Mouse (Mus musculus): ENCODE data around the gene Ppp1r26.

Ppp1r26 gene

GRCm38 (mm10) chr2:28446515-28447314 is at the start of gene Ppp1r26:
Ppp1r26 (plus strand) TSS chr2:28446800.
- DNase-seq (ENCODE audit: low read depth, low spot score): no peak

DNA sequence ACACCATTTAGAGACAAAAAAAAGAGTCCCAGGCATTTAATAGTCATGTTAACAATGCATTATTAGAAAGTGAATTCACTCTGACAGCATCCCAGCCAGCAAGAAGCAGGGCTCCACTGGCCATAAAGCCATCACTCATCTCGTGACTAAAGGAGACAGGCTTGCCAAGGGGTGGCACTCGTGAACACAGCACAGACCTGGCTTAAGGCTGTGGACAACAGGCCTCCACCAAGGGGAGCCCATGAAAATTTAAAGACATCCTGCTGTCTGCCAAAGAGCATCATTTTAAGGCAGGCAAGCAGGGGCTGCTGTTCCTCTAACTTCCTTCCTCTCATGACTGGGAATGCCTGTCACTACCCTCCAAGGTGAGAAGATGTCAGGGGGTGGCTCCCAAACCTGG is 49.7 kb upstream of the Ppp1r26 start:
- no peak for DNase-seq (ENCODE audit: low read depth, low spot score)

- DNase-seq (ENCODE audit: low read depth, low spot score): no peak
Measured at GRCm38 (mm10) chr2:28397417-28398119, 49.0 kb upstream of the Ppp1r26 start.

- peak; percentile 33 for DNase-seq (ENCODE audit: low read depth, low spot score)
Measured at GRCm38 (mm10) chr2:28401647-28402046, 45.0 kb upstream of the Ppp1r26 start.

- no peak for DNase-seq (ENCODE audit: low read depth, low spot score)
Measured at GRCm38 (mm10) chr2:28402128-28402527, 44.5 kb upstream of the Ppp1r26 start.

DNA sequence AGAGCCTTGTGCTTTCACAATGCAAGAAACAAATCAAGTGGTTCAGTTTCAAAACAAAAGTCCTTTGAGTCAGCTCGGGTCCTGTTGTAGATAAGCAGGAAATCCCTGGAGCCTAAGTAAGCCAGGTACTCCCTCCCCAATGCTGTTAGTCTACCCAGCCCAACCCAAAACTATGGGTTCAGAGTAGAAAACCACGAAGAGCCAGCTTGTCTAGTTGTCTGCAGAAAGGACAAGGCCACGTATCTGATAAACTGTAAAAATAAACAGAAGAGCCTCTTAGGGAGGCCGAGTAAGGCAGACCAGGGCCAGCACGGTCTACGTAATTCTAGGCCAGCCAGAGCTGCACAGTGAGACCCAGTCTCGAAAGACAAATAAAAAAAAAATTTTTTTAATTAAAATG is 38.8 kb upstream of the Ppp1r26 start:
- DNase-seq (ENCODE audit: low read depth, low spot score): no peak

GRCm38 (mm10) chr2:28409144-28409543 is 37.5 kb upstream of the Ppp1r26 start:
- DNase-seq (ENCODE audit: low read depth, low spot score): no peak

GRCm38 (mm10) chr2:28409566-28409965 is 37.0 kb upstream of the Ppp1r26 start:
- no peak for DNase-seq (ENCODE audit: low read depth, low spot score)

DNA sequence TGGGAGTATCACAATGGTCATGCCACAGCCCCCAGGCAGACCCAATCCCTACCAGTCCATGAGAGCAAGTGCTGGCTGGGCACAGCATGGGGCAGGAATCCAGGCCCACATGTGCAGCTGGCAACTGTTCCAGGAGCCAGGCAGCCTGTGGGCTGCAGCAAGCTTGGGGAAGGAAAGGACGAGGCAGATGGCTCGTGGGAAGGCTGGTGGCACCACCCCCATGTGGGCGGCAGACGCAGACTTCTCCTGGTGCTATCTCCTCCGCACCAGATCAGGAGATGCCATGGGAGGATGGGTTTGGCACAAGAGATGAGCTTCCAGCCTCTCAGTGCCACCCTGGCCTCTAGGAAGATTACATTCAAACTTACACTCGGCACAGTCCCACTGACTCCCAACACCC is 33.7 kb upstream of the Ppp1r26 start:
- DNase-seq (ENCODE audit: low read depth, low spot score): no peak

DNA sequence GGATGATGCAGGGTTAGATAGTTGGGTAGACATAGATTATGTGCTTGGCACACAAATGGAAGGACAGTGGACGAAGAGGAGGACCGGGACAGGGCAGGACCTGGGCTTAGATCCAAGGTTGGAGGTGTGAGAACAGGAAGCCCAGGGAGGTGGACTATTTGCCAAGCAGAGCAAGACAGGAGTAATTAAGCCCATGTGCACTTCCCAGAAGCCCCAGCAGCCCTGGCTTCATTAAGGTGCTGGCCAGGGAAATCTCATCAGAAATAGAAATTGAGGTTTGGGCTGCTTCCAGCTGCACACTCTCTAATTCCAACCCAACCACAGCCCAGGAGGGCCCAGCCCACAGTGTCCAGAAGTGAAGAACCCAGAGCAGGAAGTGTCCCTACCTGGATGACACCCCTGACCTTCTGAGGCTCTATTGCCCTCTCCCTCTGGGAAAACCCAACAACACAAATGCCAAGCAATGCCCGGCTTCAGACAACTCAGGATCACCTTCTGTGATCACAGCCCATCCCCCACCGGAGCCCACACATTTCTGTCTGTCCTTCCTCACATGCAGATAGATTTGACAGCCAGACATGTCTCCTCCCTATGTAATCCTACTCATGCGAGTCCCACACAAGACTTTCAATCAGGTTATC is 32.4 kb upstream of the Ppp1r26 start:
- DNase-seq (ENCODE audit: low read depth, low spot score): no peak

GRCm38 (mm10) chr2:28414757-28415137 is 31.9 kb upstream of the Ppp1r26 start:
- DNase-seq (ENCODE audit: low read depth, low spot score): no peak

GRCm38 (mm10) chr2:28415387-28416024 is 31.1 kb upstream of the Ppp1r26 start:
- no peak for DNase-seq (ENCODE audit: low read depth, low spot score)

GRCm38 (mm10) chr2:28416511-28416910 is 30.1 kb upstream of the Ppp1r26 start:
- DNase-seq (ENCODE audit: low read depth, low spot score): no peak

DNA sequence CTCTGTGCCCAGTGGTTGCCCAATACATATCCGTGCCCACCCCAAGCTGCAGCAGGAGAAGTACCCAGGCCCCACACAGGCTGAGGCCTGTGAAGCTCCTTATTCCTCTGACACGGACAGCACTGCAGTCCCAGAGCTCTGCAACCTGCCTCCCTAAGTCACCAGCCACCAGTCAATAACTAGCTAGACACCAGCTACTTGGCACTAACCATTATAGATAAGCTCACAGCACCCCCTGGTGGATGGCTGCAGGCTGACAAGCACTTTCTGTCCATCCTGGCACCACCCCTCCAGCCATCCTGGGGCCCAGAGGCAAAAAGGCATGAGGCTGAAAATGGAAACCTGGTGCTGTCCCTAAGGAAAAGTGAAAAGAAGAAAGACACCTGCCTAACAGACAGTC is 28.6 kb upstream of the Ppp1r26 start:
- peak; percentile 88 for DNase-seq (ENCODE audit: low read depth, low spot score)

DNA sequence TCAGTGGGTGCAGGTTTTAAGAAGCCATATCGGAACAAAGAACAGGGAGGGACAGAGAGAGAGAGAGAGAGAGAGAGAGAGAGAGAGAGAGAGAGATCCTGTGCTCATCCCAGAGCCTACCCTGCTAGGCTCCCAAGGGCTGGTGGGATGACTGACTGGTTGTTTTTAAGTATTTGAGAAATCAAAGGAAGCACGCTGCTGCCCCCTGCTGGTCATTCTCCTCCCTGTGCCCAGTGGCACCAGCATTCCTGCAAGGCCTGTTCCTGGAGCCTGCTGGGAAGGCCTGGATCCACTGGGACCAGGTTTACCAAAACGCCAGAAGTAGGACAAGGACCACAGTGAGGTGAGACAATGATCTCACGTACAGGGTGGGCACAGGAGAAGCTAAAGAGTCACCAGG is 26.7 kb upstream of the Ppp1r26 start:
- peak; percentile 91 for DNase-seq (ENCODE audit: low read depth, low spot score)

DNA sequence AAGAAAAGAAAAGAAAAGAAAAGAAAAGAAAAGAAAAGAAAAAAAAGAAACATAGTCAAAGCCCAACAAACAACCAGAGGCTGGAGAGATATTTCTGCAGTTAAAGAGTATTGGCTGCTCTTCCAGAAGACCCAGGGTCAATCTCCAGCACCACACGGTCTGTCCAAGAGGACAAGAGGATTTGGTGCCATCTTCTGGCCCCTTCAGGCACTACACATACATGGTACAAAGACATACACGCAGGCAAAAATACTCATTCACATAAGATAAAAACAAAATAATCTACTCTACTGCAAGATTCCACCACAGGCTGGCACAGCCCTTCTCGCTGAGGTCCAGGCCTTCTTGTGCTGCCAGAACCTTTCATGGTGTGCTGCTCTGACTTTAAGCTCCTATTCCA is 23.4 kb upstream of the Ppp1r26 start:
- peak; percentile 61 for DNase-seq (ENCODE audit: low read depth, low spot score)

- peak; percentile 27 for DNase-seq (ENCODE audit: low read depth, low spot score)
Measured at GRCm38 (mm10) chr2:28427226-28427625, 19.4 kb upstream of the Ppp1r26 start.

DNA sequence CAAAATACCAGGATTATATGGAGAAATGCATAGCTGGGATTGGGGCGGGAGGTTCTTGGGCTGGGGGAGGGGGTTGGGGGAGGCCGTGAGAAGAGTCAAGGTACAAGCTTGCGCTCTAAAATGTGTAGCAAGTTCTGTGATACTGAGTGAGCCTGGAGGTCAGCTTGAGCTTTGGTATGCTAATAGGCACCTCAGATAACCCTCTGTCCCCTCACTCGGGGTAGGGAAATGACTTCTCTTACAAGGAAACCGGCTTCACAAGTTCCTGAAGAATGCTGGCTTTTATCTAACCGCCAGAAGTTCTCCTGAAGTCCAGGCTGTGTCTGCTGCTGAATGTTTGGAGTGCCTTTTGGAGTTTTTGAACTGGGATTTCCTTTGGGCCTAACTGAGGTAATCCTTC is 15.8 kb upstream of the Ppp1r26 start:
- no peak for DNase-seq (ENCODE audit: low read depth, low spot score)

DNA sequence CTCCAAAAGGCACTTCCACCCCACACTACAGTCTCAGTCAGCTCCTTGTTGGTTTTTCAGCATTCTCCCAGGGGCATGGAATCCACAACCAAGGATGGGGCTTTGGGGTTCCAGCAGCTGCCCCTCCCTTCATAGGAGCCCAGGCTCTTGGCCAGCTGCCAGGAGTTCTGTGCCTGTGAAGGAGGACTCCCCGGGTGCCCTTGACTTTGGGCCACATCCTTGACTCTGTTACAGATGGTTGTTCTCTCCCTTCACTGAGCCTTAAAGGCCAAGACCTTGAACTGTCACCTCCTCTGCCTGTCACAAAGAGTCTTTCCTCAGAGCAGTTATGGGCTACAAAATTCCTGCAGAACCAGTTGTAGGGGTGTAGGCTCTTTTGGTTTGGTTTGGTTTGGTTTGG is 13.8 kb upstream of the Ppp1r26 start:
- DNase-seq (ENCODE audit: low read depth, low spot score): no peak

- DNase-seq (ENCODE audit: low read depth, low spot score): no peak
Measured at GRCm38 (mm10) chr2:28433512-28433911, 13.1 kb upstream of the Ppp1r26 start.

GRCm38 (mm10) chr2:28435401-28435800 is 11.2 kb upstream of the Ppp1r26 start:
- no peak for DNase-seq (ENCODE audit: low read depth, low spot score)

DNA sequence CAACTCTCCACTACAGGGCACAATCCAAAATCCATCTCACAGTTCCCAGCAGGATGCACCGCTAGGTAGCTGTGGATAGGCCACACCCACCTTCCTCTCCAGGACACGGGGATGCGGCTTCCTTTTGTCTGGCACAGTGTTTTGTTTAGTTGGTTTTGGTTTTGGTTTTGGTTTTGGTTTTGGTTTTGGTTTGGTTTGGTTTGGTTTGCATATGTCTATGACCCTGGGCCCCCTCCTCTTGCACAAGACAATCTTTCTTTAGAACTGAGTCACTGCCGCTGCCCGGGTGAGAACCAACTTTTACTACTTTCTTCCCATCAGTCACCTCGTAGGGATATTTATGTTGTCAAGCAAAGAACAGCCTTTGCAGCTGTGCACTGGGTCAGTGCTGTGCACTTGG is 5.8 kb upstream of the Ppp1r26 start:
- no peak for DNase-seq (ENCODE audit: low read depth, low spot score)

Data from forelimb bud, embryonic 11.5 days (tissue).